Mouse (Mus musculus): ENCODE measurements around the gene Bsnd.

Gene Bsnd

DNA sequence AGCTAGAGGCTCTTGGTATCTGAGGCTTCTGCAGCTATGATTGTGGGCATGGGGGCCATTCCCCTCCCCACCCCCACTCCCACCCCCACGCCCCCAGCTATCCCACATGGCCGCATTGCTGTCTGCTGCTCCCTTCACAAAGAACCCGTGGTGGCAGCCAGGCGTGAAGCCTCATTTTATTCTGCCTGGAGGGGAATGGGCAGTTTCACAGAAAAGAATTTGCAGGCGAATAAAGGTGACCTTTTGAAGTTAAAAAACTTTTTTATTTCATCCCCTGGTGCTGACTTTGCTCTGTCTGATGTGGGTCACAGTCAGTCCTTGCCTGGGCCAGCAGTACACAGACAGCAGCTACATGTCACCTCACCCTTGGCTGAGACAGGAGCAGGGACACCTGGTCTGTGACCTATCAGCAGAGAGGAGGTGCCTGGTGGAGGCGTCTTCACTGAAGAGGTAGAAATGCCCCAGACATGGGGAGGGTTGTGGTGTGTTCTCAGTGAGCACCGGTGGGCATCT is 8.8 kb downstream of the Bsnd start:
- DNase-seq (ENCODE audit: low spot score), result no peak

DNA sequence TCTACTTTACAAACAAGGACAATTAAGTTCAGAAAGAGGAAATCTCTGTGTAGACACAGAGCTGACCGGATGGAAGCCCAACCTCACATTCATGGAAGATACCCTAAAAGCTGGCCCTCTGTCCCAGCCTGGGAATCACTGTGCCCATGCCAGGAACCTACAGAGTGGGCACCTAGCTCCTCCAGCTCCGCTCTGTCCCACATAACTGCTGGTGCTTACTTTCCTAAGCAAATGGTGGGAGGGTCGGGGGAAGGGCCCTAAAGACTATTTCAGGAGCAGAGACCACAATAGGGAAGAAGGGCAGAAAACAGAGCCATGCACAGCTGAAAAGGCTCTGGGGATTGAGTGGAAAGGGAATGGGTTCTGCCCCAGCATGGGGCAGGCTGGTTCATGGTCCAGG is 11.5 kb downstream of the Bsnd start:
- no peak for DNase-seq (ENCODE audit: low spot score)

DNA sequence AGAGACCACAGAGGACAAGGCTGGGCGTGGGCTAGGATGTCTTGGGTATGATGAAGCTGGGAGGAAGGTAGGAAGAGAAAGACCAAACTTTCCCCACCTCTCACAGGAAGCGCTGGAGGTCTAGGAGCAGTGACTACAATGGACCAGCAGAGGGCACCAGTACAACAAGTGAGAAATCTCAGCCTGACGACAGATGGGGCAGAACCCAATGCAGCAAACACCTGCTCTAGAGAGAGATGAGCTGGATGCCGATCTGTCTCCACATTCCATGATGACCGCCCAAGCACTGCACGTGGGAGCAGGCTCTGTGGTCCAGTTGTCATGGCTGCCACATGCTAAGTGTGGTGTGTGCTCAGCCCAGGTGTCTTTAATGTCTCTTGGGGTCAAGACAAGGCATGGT is 17.8 kb downstream of the Bsnd start:
- no peak for DNase-seq (ENCODE audit: low spot score)

DNA sequence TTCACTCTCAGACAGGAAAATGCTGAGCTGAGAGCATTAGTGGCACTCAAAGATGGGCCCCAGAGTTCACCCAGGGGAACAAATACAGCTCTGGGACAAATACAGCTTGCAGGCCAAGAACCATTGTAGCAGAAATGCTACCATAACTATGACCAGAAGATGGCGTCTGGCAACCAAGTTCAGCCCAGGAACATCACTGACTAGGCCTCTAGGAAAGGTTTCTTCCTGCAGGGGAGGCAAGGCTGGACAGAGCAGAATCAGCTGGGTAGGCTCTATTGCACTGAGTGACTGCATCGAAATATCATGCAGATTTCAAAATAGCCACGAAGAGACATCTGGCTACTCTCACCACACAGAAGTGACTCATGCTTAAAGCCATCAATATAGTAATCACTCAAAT is 19.7 kb downstream of the Bsnd start:
- peak; percentile 20 for DNase-seq (ENCODE audit: low spot score)

DNA sequence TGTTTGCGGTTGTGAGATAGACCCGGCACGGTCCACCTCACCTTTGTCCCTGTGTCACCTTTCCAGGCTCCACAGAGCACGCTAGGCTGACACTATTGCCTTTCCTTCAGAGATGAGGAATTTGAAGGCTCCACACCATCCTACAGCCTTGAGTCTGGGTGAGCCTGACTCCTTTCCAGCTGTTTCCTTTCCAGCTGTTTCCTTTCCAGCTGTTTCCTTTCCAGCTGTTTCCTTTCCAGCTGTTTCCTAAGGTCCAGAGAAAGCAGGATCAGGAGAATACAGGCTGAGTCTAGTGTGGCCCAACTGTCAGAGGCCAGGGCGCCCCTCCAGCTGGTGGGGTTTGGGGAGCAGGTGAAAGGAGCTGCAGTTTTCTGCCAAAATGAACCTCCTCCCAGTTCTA is 21.2 kb downstream of the Bsnd start:
- DNase-seq (ENCODE audit: low spot score), result no peak

DNA sequence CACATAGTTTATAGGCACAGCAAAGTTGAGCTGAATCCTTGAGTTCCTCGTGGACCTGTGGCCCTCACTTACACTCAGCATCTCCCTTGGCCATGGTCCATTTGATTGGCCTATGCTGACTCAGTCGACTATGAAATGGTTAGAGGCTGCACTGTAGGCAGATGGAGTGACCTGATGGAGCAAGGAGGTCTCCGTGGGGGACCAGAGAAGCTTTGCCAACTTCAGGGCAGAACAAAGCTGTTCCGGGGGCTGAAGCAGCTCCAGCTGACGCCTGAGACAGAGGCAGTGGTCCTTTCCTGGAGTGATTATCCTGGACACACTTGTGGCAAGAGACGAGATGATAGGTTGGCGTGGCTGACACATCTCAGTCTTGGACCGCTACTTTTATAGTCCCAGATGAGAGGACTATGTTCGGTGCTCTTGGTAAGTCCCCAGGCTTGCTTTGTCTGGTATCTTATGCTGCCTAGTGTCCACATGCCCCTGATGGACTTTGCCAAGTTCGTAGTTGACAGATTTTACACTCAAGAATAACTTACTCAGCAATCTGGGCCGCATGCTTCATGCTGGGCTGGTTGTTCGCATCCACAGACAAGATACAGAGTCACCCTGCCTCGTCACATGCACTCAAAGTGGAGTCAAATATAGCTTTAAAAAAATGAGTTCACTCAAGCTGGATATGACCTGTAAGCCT is 24.5 kb downstream of the Bsnd start:
- no peak for DNase-seq (ENCODE audit: low spot score)

DNA sequence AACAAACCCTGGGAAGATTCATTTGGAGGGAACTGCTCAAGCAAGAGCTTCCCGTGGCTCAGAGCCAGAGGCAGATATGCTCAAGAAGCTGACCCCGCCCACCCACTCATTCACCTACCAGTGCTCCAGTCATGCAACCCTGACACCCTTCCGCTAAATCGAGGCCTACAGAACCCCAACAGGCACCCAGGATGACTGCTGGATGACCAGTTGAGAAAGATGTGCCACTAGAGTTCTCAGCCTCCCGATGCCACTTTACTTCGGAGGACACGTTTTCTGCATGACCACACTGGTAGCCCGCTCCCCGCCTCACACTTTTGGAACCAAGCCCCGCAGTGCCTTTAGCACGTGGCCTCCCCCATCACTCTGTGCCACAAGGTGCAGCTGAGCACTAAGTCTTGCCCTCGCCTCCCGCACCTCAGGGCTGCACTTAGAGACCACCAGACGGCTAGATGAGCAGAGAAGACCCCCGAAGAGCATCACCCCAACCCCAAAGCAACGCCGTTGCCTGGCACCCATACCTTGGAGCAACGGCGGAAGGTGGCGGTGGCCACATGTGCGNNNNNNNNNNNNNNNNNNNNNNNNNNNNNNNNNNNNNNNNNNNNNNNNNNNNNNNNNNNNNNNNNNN is 28.8 kb downstream of the Bsnd start:
- DNase-seq (ENCODE audit: low spot score), result no peak

DNA sequence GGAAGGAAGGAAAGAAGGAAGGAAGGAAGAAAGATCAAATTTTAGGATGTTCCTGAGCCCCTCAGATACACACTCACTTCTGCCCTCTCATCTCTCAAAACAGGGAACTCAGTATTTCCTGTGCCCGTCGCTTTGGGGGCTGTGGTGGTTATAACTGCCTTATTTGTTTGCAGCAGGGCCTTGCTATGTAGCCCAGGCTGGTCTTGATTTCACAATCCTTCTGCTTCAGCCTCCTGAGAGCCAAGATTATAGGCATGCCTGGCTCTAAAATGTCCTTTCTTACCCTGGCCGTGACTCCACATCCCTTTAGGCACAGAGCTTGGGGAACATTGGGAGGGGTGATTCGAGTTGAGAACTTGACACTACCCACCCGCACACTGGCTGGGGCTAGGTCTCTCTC is 29.6 kb downstream of the Bsnd start:
- DNase-seq (ENCODE audit: low spot score), result no peak

DNA sequence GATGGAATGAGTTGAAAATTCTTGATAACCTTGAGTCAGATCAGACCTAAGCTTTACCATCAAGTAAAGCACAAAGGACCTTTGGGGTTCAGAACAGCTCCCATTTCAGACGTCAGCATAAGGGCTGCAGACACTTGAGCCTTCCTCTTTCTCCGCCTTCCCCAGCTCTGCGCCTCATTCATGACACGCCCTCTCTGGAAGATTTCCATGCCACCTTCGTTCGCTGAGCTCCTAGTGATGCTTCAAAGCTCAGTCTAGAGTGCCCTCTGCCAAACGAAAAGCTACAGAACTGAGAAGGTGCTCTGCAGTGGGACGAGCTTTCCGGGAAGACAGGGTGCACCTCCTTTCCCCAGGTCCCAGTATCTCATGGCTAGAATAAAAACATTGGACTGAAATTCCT is 30.1 kb downstream of the Bsnd start:
- no peak for DNase-seq (ENCODE audit: low spot score)

DNA sequence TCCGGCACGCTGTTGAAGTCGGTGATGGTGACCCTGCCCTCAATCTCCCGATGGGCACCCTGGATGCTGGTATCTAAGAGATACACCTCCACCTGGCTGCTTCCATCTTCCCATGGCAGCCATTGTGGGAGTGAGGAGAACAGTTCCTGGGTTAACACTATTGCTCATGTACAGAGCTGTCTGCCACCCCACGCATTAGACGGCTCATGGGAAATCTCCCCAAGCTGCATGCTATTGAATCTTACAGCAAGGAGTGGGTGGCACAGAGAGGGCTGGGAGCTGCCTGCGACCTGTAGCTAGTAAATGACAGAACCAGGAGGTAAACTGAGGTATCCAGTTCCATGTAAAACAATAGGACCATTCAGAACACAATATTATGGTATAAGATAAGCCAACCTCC is 37.5 kb downstream of the Bsnd start:
- no peak for DNase-seq (ENCODE audit: low spot score)

DNA sequence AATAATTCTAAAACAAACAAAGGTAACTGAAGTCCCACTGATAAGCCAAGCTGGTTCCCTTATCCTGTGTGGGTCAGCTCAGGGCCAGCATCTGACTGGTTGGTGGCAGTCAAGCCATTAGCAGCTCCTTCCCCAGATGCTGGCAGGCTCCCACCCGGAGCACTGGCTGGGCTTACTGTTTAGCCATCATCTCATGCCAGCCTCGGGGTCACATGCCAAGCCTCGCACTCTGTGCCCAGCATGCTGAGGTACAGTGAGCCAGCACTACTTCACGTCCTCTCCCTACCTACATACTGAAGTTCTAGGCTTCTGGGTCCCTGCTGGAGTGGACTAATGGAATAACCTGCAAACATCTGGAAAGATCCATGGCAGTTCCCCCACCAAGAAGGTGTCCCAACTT is 38.6 kb downstream of the Bsnd start:
- no peak for DNase-seq (ENCODE audit: low spot score)

DNA sequence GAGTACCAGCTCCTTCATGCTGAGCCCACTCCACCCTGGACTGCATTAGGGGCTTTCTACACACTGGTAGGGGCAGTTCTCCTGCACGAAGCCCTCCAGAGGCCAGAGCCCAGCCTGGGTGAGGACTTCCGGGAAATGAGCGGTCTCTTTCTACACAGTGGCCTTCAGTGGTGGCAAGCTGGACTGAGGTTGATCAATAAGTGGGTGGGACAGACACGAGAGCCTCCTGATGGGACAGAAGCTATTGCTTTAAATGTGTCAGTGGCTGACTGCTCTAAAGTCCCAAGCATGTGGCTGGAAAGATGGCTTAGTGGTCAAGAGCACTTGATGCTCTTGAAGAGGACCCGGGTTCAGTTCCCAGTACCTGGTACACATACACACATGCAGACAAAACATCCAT is 39.0 kb downstream of the Bsnd start:
- DNase-seq (ENCODE audit: low spot score), result no peak

DNA sequence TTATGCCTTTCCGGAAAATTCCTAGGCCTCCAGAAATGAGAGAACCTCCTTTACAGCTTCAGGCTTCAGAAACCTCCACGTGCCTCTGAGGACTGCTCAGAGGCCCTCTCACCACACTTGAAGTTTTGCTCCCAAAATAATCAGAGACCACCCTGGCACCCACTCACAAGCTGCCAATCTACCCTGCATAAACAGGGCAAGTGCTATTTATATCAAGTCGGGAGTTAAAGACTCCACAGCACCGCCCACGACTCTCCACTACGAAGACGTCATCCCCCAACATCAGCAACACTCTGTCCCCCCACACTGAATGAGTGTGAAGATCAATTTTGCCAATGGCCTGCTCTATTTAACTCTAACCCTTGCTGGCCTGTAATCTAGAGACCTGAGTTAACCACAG is 39.7 kb downstream of the Bsnd start:
- no peak for DNase-seq (ENCODE audit: low spot score)

DNA sequence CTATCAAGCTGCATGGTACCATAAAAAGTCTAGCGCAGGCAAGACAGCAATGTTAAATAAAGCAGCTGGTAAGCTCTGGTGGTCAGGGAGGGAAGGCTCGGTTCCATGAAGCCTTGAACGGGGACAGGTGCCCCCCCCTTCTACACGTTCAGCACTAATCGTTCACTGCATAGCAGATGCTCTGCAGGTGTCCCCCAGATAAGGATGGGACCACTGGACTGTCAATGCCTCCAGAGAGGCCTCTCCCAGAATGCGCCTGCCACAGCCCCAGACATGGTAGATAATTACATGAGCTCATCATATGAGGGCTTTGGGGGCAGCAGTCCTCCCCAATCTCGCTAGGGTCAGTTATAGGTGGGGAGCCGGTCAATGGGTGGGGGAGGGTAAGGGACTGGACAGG is 42.8 kb downstream of the Bsnd start:
- DNase-seq (ENCODE audit: low spot score), result no peak

DNA sequence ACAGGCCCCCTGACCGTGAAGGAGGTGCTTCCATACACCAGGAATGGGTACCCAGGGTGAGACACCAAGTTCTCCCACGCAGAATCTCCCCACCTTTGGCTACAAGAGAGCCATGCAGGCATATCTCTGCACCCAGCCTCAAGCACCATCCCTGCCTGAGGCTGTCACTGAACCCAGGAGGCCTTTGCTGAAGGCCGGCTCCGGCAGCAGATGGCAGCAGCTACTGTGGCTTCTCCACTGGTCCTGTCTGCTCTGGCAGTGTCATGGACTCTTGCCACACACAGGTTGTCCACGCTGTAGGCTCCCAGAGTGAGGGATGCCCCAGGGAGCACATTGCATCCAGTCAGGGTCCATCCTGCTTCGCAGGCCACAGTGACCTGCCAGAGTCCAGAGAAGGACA is 48.9 kb downstream of the Bsnd start:
- no peak for DNase-seq (ENCODE audit: low spot score)

DNA sequence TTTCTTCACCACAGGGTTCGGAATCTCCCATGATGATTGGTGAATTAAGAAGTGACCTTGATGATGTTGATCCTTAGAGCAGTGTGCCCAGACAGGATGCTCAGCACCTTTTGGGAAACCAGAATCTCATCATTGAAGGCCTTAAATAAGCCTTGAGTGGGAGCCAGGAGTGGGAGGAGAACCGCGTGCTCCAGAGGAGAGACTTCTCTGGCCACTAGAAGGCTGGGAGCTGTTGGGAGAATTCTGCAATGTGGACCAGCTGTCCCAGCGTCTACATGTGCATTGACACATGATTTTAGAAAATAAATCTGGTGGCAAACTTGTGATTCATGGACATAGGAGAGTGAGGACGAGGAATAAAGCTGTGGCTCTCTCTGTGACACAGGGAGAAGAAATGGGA is 53.3 kb downstream of the Bsnd start:
- DNase-seq (ENCODE audit: low spot score), result no peak

DNA sequence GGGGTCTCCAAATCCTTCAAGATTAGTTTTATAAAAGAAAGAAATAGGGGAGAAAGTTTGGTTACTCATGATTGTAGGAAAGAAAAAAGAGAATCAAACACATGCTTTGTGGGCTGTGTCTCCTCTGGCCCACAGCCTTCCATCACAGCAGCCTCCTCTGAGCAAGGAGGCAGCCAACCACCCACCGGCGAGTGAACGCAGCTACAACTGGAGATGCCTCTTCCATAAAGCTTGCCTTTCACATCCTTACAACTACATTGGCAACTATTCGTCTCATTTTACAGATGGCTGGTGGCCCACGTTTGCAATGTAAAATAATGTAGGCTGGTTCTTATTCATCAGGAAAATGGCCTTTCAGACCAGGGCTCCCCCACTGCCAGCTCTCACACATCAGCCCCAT is 54.9 kb downstream of the Bsnd start:
- DNase-seq (ENCODE audit: low spot score), result no peak

DNA sequence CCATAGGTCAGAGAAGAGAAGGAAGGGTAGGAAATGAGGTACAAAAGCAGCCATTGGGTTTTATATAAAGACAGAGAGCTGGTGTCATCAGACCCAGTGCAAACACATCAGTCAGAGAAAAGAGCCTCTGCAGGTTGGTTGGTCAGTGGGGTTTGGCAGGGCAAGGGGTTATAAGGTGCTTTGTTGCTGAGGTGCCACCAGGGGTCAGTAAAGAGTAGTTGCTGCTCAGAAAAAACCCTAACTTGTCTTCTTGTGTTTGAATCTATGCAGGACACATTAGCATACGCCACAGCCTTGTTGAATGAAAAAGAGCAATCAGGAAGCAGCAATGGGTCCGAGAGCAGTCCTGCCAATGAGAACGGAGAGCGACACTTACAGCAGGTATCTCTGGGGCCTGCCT is 55.6 kb downstream of the Bsnd start:
- no peak for DNase-seq (ENCODE audit: low spot score)

DNA sequence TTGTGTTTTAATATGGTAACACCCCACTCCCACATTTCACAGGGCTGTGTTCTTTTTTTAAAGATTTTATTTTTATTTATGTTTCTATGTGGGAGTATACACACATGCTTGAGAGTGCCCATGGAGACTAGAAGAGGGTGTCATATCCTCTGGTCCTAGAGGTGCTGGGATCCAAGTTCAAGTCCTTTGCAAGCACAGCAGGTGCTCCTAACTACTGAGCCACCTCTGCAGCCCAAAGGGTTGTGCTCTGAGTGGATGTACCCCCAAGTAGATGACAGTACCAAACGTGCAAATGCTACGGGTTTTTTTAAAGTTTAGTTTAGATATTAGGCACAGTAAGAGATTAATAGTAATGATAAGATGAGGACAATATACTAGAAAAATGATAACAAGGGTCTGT is 56.7 kb downstream of the Bsnd start:
- no peak for DNase-seq (ENCODE audit: low spot score)
